Mouse (Mus musculus) testis, adult 2 months (tissue): ENCODE results near the gene Tmem63c. TPM values are rescaled to one million over a fixed set of nuclear protein-coding genes. Genes with fewer than 3 reads are reported as not detected.

Experiments used
- H3K27ac ChIP-seq: fragments of 200-500 bp; 2 replicates; pipeline ENCODE4 v1.5.1; 2012; ENCODE audit warnings: low read depth, low read length; ENCODE audit not compliant: control insufficient read depth, insufficient read depth
- H3K27me3 ChIP-seq: fragments of 200-500 bp; 2 replicates; pipeline ENCODE4 v1.6.1; 2012; ENCODE audit warnings: mild to moderate bottlenecking, low read length, moderate library complexity; ENCODE audit not compliant: control insufficient read depth, insufficient read depth
- H3K36me3 ChIP-seq: fragments of 200-500 bp; 2 replicates; pipeline ENCODE4 v1.6.1; 2012; ENCODE audit warnings: mild to moderate bottlenecking, low read length; ENCODE audit not compliant: control insufficient read depth, insufficient read depth
- H3K4me1 ChIP-seq: fragments of 200-500 bp; 2 replicates; pipeline ENCODE4 v1.6.1; 2012; ENCODE audit warnings: low read length; ENCODE audit not compliant: control insufficient read depth, insufficient read depth
- H3K4me3 ChIP-seq: fragments of 200-500 bp; 2 replicates; pipeline ENCODE4 v1.5.1; 2012; ENCODE audit warnings: low read depth, mild to moderate bottlenecking, low read length, moderate library complexity, mixed read lengths; ENCODE audit not compliant: control insufficient read depth
- CTCF ChIP-seq: fragments of 200-500 bp; IDR thresholded peaks from 2 replicates; pipeline ENCODE4 v1.5.1; 2012; ENCODE audit warnings: low read depth, mild to moderate bottlenecking, inconsistent platforms, low read length, moderate library complexity; ENCODE audit not compliant: control insufficient read depth, insufficient read depth, insufficient replicate concordance
- POLR2A ChIP-seq: fragments of 200-500 bp; IDR thresholded peaks from 2 replicates; pipeline ENCODE4 v1.6.1; 2012; ENCODE audit warnings: low read depth, mild to moderate bottlenecking, inconsistent platforms, low read length, moderate library complexity; ENCODE audit not compliant: control insufficient read depth
- polyA plus RNA-seq: library from polyadenylated mRNA; depleted of rRNA; stranded (reverse); fragments of >200 nt; gene quantifications from 2 replicates; pipeline ENCODE4 v1.2.3, GENCODE M21; 2012

The Tmem63c gene
- polyA plus RNA-seq, 1 experiment = 32.3 TPM

DNA sequence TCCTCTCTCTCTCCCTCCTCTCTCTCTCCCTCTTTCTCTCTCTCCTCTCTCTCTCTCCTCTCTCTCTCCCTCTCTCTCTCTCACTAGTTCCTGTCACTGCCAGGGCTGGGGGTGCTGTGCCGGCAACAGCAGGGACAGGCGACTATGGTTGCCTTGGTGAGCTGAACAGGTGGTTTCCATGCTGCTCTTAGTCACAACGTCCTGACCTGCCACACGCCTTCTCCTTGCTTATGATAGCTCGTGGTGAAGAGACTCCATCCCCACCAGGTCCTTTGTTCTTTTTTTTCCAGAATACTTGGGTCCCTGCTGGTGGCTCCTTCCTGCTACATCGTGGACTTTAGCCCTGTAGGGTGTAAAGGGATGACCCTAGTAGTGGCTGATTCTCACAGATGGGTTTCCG, 18.9 kb upstream of the Tmem63c start:
- Histone ChIP-seq H3K27me3 (no peaks in the 10 kb centered on the region), H3K4me1 (no peaks in the 10 kb centered on the region), H3K36me3 (no peaks in the 10 kb centered on the region), H3K4me3 (no peak overlapping the region), H3K27ac (no peak overlapping the region)
- TF ChIP-seq CTCF (no peak), POLR2A (no peak)

GRCm38 (mm10) chr12:87002815-87003214, 18.3 kb upstream of the Tmem63c start:
- no peaks in the 10 kb centered on the region for H3K36me3 ChIP-seq
- no peak overlapping the region for H3K4me3 ChIP-seq
- TF ChIP-seq POLR2A (no peak), CTCF (no peak)
- no peak overlapping the region for H3K27ac ChIP-seq
- H3K4me1 ChIP-seq = no peaks in the 10 kb centered on the region
- H3K27me3 ChIP-seq = no peaks in the 10 kb centered on the region

DNA sequence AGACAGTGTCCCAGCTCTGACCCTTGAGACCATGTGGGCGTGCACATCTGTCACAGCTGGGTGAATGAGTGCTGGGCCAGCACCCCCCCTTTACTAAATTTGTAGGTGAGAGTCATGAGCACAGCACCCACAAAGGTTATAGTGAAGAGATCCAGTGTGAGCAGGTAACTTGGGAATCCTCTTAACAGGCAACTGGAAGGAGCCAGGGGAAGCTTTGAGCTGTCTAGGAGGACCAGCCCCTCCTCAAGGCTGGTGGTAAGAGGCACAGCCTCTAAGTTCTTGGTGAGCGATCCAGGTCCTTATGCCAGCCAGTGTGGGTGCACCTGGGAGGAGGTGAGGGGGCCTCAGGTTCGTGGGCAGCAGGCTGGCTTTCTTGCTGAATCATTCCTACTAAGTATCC, 17.5 kb upstream of the Tmem63c start:
- H3K36me3 ChIP-seq = no peaks in the 10 kb centered on the region
- no peaks in the 10 kb centered on the region for H3K4me1 ChIP-seq
- no peak overlapping the region for H3K27ac ChIP-seq
- no peak overlapping the region for H3K4me3 ChIP-seq
- TF ChIP-seq CTCF = no peak
- TF ChIP-seq POLR2A = no peak
- H3K27me3 ChIP-seq = no peaks in the 10 kb centered on the region

DNA sequence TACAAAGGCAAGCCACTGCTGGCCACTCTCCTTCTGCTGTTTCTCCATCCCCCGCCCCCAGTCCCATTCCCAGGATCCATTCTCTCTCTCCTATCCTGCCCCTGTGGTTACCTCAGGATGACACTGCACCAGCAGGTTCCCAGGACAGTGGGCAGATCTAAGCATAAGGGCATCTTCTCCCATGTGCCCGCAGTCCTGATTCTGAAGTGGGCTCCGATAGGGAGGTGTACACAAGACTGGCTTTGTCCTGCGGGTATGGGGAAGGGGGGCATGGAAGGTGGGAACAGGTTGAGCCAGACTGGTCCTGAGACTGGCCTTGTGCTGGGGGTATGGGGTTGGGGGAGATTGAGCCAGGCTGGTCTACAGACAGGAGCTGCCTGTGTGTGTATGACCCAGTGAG, 16.5 kb upstream of the Tmem63c start:
- TF ChIP-seq POLR2A = no peak
- TF ChIP-seq CTCF = no peak
- H3K4me1 ChIP-seq = no peaks in the 10 kb centered on the region
- H3K27ac ChIP-seq = no peak overlapping the region
- H3K27me3 ChIP-seq = no peaks in the 10 kb centered on the region
- H3K4me3 ChIP-seq = no peak overlapping the region
- H3K36me3 ChIP-seq = no peaks in the 10 kb centered on the region

GRCm38 (mm10) chr12:87017041-87017440, 4.1 kb upstream of the Tmem63c start:
- H3K36me3 ChIP-seq = no peaks in the 10 kb centered on the region
- no peak overlapping the region for H3K4me3 ChIP-seq
- no peak overlapping the region for H3K27ac ChIP-seq
- TF ChIP-seq CTCF (peak; percentile 80; the same call in 1 of the 2 replicates), POLR2A (no peak)
- no peaks in the 10 kb centered on the region; the same call in 1 of the 2 replicates for H3K4me1 ChIP-seq
- no peaks in the 10 kb centered on the region for H3K27me3 ChIP-seq

GRCm38 (mm10) chr12:87018756-87019155, 2.4 kb upstream of the Tmem63c start:
- Histone ChIP-seq H3K27me3 (no peaks in the 10 kb centered on the region), H3K4me3 (peak overlapping the region; percentile 59), H3K27ac (no peak overlapping the region), H3K36me3 (no peaks in the 10 kb centered on the region), H3K4me1 (no peaks in the 10 kb centered on the region; the same call in 1 of the 2 replicates)
- TF ChIP-seq POLR2A (no peak), CTCF (no peak)

DNA sequence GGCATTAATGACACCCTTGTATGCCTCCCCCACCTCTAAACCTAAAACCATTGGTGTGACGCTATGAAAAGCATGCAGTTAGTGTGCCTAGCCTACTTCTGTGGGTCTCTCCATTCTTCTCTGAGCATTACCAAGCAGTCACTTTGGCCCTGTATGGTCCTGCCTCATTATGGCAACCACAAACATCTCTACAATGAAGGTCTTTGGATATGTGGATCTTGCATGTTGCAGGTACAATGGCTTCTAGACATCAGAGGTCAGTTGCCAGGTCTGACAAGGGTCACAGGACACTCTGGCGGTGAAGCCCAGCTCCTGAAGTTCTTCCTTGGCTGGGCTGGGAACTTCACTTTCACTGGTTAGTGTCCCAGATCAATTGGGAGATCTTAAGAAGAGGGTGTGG, 866 bp downstream of the Tmem63c start:
- Histone ChIP-seq H3K4me3 (peak overlapping the region; percentile 47), H3K4me1 (peaks cover 10% of the 10 kb centered on the region), H3K27me3 (no peaks in the 10 kb centered on the region), H3K27ac (no peak overlapping the region), H3K36me3 (no peaks in the 10 kb centered on the region)
- TF ChIP-seq POLR2A (no peak), CTCF (no peak)

DNA sequence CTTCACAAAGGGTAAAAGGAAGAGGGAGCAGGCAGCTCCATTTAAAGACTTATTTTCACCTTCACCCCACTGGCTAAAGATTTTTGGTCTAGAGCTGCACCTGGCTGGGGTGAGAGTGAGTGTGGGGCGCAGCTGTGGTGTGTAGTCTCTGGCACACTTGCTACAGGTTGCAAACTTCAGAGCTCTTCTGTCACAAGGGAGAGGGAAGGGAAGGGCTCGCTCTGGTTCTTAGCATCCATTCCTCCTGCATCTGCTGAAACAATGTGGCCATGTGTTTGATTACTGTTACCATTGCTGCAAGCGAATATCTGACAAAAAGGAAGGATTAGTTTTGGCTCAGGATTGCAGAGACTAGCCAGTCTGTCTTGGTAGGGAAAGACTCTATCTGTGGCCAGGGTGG, 2.3 kb downstream of the Tmem63c start:
- H3K27ac ChIP-seq = no peak overlapping the region
- no peaks in the 10 kb centered on the region for H3K27me3 ChIP-seq
- no peak for TF ChIP-seq CTCF
- no peak for TF ChIP-seq POLR2A
- peaks cover 10% of the 10 kb centered on the region for H3K4me1 ChIP-seq
- peak overlapping the region; percentile 47 for H3K4me3 ChIP-seq
- no peaks in the 10 kb centered on the region for H3K36me3 ChIP-seq
